Mouse (Mus musculus) testis, postnatal 10 days (tissue): ENCODE results near the gene Rasgef1a.

Source experiments
- DNase-seq: peaks from one replicate; pipeline ENCODE4 v3.0.0; 2021; ENCODE audit warnings: low spot score

The Rasgef1a gene

GRCm38 (mm10) chr6:118010756-118011615 is at the start of gene Rasgef1a:
Rasgef1a (plus strand) TSS chr6:118011438.
- DNase-seq = no peak

GRCm38 (mm10) chr6:117963201-117963600 is 48.0 kb upstream of the Rasgef1a start:
- DNase-seq = no peak

- DNase-seq = no peak
Observed at GRCm38 (mm10) chr6:117966729-117967128, 44.5 kb upstream of the Rasgef1a start.

- DNase-seq = no peak
Observed at GRCm38 (mm10) chr6:117987173-117987572, 24.1 kb upstream of the Rasgef1a start.

GRCm38 (mm10) chr6:117989209-117989608 is 22.0 kb upstream of the Rasgef1a start:
- no peak for DNase-seq

- no peak for DNase-seq
Observed at GRCm38 (mm10) chr6:117990649-117991048, 20.6 kb upstream of the Rasgef1a start.

- peak; percentile 60 for DNase-seq
Observed at GRCm38 (mm10) chr6:117991297-117991696, 19.9 kb upstream of the Rasgef1a start.

- no peak for DNase-seq
Observed at GRCm38 (mm10) chr6:117991928-117992327, 19.3 kb upstream of the Rasgef1a start.

- DNase-seq = peak; percentile 58
Observed at GRCm38 (mm10) chr6:117995168-117995567, 16.1 kb upstream of the Rasgef1a start.

- DNase-seq = no peak
Observed at GRCm38 (mm10) chr6:118001272-118001671, 10.0 kb upstream of the Rasgef1a start.

- DNase-seq = peak; percentile 57
Observed at GRCm38 (mm10) chr6:118007302-118007701, 3.9 kb upstream of the Rasgef1a start.

- no peak for DNase-seq
Observed at GRCm38 (mm10) chr6:118007843-118008539, 3.2 kb upstream of the Rasgef1a start.

- DNase-seq = no peak
Observed at GRCm38 (mm10) chr6:118010256-118010655, 982 bp upstream of the Rasgef1a start.

- DNase-seq = peak; percentile 51
Observed at GRCm38 (mm10) chr6:118011616-118012316, 528 bp downstream of the Rasgef1a start.

- DNase-seq = no peak
Observed at GRCm38 (mm10) chr6:118012317-118012700, 1.1 kb downstream of the Rasgef1a start.

GRCm38 (mm10) chr6:118012987-118013866 is 2.0 kb downstream of the Rasgef1a start:
- no peak for DNase-seq

- DNase-seq = no peak
Observed at GRCm38 (mm10) chr6:118014881-118015280, 3.6 kb downstream of the Rasgef1a start.

GRCm38 (mm10) chr6:118015971-118016370 is 4.7 kb downstream of the Rasgef1a start:
- DNase-seq = no peak

- DNase-seq = no peak
Observed at GRCm38 (mm10) chr6:118018666-118019065, 7.4 kb downstream of the Rasgef1a start.

GRCm38 (mm10) chr6:118019569-118019968 is 8.3 kb downstream of the Rasgef1a start:
- no peak for DNase-seq

- no peak for DNase-seq
Observed at GRCm38 (mm10) chr6:118022898-118023635, 11.8 kb downstream of the Rasgef1a start.
